Mouse (Mus musculus) kidney, adult 18-20 months (tissue): ENCODE data around the gene Pla2g7.

Source experiments
- DNase-seq: peaks from one replicate; pipeline ENCODE4 v3.0.0; 2021

Pla2g7 gene

DNA sequence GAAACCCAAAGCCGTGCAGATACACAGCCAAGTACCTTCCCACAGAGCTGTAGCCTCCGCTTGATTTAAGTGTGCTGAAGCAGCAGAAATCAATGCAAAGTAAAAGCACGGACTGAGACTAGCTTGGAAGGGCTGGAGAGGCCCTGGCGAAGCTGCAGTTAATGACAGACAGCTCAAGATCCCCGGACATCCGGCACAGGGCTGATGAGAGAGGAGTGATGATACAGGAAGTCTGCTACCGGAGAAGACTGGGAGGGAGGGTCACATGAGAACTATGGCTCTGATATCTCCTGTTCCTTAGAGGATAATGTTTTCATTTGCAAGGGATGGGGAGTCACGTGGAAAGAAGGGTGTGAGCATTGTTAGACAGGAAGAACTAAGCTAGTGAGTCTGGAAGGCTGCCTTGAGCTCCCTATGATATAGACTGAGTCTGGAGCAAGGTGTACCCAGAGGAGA lies 13.1 kb downstream of the Pla2g7 start:
- DNase-seq = peak; percentile 22

DNA sequence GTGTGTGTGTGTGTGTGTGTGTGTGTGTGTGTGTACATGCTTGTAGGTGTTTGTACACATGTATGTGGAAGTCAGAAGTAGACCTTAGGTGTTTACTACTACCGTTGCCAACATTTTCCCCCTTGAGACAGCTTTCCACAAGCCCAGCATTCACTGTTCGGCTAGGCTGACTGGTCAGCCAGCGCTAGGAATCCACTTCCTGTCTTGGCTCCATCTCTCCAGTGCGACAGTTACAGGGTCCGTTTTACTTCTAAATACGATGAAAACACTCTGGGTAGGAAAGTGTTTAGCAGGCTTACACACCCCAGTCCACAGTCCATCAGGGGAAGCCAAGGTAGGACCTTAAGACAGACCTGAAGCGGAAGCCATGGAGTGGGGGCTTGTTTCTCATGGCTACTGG lies 16.9 kb downstream of the Pla2g7 start:
- DNase-seq = no peak

DNA sequence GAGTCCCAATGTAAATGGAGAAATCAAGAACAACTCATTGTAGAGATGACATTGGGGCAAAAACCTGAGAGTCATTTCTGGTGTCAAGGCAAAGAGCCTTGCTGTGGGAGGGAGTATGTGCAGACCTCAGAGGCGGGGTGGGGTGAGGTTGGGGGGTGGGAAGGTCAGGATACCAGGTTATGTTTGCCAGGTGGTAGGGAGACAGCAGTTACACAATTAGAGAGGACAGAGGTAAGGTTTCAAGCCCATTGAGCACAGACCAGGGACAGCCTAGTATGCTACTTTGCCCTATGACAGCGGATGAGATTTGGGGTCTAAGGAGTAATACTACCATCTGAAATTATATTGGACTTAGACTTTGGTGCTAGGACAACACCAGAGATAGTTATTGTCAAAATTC lies 19.4 kb downstream of the Pla2g7 start:
- no peak for DNase-seq

DNA sequence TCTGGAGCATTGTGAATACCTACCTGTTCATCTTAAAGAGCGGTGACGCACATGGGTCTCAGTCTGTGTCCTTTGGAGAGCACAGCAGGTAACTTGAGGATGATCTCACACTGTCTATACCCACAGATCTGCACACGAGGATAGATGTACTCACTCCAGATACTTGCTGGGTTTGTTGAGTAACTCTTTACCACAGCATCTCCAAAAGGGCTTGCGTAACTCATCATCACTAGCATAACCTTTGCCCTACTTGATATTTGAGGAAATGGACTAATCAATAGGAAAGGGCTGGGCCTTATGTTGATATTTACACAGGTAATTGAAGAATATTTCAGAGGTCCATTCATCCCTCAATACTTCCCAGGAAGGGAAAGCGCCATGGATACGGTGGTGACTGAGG lies 21.9 kb downstream of the Pla2g7 start:
- DNase-seq = no peak

DNA sequence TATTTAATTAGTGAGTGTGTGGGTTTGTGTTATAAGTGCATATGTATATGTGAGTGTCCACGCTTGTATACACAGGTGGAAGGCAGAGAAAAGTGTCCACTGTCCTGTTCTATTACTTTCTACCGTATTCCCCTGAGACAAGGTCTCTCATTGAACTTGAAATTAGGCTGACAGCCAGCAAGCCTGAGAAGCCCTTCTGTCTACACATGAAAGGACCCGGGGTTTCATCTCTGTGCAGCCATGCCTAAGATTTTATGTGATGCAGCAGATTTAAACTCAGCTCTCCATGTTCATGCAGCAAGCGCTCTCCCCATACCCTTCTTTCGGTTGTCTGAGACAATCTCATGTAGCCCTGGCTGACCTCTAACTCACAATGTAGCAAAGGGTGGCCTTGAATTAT lies 22.6 kb downstream of the Pla2g7 start:
- DNase-seq = no peak

DNA sequence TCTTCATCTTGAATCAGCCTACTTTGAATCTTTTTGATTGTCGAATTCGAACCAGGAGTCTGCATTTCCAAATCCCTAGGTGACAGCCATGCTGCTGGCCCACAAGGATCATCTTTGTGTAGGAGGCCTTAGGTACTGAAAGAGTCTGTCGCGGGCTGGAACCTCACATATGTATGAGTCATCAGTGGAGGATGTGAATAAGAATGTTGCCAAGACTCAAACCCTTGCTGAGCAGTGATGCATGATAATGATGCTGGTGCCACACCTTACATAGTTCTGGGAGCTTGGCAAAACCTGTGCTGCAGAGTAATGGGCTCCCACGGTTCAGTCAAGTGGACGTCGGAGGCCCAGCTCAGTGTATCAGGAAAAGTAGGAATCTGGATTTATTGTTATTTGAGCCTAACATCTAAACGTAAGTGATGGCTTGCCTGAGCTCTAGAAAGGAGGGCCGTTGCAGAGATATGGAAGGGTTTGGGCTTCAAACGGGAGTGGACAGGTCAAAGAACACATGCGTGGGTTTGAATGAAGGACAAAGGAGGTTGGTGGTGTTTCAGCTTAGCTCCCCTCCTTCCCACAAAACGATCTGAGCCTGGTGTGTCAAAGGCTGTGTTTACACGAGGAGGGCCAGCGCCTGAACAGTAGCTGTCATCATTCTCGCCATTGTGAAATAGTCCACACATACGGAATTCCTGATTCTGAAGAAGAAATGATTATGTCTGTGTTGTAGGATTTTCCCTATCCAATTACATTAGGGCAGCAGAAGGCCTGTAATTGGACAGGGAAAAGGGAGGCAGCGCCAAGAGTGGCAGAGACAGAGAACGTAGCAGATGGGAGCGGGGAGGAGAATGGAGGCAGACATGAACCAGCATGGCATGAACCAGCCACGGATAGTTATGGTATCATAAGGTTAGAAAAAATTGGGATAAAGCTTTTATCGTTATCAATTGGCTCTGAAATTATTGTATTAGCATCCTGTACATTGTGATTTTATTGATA lies 24.7 kb downstream of the Pla2g7 start:
- DNase-seq = no peak

DNA sequence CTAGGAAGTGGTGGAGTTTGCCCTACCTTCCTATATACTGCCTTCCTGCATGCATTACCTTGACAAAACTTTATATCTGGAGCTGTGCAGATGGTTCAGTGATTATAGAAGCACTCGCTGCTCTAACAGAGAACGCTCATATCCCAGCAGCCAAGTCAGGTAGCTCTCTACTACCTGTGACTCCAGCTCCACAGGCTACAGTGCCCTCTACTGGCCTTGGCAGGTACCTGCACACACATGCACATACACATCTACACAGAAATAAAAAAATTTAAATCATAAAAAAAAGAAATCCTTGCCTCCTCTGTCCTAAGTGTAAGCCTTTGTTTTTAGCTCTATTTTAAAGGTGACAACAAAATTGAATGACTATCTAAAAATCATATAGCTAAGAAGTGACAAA lies 29.8 kb downstream of the Pla2g7 start:
- no peak for DNase-seq

DNA sequence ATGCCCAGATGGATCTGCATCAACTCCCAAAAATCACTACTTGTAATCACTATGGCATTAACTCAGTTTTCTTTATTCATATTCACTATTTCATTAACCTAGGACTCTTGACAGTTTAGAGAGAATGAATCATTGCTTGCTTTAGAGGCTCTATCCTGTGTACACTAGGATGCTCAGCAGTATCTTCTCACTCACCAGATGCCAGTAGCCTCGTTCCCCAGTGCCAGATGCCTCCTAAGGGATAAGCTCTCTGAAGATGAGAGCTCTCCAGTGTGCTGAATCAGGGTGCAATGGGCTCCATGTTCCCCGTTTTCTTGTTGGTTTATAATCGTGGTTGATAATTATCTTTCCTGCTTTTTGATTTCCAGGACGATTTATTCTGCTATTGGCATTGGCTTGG lies 30.8 kb downstream of the Pla2g7 start:
- DNase-seq = no peak

DNA sequence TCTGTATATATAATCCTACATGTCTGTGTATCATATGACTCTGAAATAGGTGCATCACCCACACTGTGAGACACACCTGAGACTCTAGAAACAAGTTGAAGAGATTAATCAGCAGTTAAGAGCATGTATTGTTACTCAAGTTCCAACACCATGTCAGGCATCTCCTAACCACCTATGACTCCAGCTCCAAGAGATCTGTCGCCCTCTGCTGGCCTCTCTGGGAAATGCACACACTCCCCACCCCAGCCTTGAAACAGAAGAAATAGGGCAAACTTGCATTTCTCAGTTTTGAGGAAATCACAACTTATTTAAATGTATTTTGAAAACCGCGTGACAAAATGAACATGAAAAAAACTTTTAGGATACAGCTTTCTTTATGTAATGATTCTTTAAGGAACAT lies 38.8 kb downstream of the Pla2g7 start:
- DNase-seq = peak; percentile 83

DNA sequence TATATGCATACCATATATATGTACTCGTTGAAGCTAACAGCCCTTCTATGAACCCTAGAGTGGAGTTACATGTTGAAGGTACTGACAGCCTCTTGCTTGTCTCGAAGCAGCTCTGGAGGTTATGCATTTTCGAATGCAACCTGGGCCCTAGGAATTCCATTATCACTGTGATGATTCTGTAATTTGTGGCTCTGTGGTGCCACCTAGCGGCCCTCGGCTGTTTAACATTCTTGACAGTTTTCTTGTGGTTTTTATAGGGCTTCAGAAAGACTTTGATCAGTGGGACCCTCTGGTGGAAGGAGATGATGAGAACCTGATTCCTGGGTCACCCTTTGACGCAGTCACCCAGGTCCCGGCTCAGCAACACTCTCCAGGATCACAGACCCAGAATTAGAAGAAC lies 43.7 kb downstream of the Pla2g7 start:
- DNase-seq = peak; percentile 63

DNA sequence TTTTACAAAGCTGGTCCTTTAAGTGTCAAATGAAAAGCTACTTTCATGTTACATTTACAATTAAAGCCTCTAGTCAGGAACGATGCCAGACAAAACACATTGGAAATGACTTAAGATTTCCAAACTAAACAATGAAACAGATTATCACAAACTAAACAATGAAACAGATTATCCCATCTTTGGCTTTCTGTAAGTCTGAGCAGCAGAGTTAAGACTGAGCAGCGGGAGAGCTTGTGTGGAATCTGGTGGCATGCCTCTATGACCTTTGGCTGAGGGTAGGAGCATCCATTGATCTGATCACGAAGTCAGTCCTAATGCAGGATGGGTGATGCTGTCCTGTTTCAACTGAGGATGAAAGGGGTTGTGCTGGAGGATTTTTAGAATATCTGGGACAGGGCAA lies 44.3 kb downstream of the Pla2g7 start:
- DNase-seq = no peak

DNA sequence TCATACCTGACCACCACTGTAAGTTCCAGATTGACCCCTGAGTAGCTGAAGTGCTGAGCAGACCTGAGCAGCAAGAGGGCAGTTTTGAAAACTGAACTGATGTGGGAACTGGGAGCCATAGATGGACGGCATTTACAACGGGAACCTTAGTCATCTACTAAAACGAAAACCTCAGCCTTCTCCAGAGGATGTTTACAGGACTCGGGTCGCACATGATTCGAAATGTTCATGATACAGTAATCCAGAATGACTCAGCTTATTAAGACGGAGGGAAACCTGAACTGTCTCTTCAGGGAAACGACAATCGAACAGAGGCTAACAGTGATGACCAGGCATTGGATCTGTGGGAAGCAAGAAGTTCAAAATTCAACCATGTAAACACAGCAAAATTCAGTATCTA lies 51.3 kb downstream of the Pla2g7 start:
- no peak for DNase-seq

DNA sequence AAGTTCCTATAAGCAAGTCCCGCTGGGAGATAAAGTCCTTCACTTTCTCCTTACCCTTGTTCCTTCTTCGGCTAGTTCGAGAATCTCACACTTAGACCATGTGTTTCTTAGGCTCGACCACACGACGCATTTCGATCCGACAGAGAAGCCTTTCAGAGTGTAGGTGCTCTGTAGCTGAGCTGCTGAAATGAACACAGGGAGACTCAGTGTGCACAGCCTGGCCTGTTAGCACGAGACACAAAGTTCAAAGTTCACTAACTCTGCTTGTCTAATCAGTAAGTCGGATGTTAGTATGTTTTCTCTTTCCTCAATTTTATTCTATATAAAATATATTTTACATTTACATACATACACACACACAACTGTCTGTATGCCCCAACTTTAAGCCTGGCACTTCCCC lies 54.2 kb downstream of the Pla2g7 start:
- no peak for DNase-seq

DNA sequence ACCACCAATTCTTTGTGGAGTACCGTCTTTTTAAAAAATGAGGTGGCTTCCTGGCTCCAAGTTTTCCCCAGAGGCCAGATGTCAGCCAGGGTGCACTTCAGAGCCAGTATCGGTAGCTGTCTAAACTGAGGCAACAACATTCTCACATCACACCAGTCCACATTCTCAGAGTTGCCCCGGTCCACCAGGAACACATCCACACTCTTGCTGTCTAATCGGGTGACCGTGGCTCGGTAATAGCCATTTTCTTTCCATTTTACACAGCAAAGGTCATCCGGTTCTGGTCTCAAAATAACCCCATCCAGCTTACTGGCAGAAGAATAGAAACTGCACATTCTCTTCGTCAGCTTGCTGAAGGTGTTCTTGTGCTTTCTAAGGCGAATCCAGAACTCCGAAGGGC lies 60.3 kb downstream of the Pla2g7 start:
- no peak for DNase-seq

DNA sequence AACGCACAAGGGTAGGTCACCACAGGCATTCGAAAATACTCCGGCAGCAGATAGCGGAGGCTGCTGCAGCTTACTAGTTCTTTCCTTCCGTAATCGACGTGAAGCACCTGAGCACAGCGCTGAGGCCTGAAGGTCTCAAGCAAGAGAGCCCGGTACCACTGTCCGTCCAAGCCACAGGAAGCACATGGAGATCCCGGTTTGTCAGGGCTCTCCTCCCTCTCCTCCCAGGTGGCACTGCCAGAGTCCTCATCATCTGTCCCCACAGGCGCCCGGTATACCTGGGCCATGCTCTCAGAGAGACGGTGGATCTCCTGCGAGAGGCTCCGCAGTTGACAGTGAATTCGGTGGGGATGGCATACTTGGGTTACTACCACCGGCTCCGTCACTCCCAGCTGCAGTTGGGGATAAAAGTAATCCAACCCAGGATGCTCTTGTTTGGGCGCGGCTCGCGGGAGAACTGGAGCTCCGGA lies 61.2 kb downstream of the Pla2g7 start:
- DNase-seq = no peak

DNA sequence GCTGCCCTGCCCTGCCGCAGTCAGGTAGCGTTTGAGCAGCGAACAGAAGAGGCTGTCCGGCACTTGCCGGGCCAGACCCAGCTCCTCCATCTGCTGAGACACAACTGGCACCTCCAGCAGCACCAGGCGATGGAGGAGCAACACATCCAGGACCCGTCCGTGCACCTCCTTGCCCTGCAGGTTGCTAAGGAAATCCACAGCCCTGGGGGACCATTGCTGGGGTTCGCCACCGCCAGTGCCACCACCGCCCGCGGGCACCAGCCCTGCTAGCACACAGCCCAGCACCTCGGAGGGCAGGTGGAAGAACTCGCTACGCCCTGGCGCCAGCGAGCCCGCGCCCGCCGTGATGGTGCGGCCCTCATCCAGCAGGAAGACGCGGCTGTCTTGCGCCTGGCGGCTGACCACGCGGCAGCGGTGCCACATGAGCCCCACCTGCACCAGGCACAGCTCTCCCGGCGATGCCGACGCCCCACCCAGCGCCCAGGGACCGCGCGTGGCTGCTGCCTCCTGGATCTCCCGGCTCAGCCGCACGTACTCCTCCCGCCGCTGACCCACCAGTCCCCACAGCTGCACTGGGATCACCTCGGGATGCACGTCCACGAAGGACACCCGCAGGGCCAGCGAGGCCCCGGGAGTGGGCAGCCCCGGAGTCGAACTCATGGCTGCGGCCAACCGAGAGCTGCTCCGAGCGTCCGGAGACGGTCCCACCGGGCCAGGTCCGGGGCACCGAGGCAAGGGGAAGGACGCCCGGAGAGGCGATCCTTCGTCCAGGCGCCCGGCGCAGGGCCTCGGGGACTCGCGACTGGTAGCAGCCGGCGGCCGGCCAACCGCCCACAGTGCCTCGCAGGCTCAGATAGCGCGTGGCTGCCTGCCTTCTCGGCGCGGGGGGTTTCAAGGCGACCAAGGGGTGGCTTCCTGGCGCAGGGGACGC lies 61.9 kb downstream of the Pla2g7 start, which contains the start of gene Tdrd6:
Tdrd6 (minus strand) TSS at position 804 of the 931 bp plus-strand sequence.
- DNase-seq = no peak

DNA sequence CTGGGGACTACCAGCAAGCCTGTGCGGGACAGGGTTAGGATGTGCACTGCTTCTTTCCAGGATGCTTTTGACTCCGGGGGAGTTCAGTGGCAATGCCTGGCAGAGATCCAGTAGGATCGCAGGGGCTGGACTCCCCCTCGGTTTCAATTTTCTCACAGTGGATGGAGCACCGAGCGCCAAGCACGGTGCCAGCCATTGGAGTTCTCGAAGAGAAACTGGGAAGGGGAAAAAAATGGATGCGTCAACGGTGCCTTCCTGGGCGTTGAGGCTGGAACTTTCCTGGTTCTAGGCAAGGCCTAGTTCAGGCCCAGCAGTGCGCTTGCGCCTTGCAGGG lies 62.5 kb downstream of the Pla2g7 start:
- no peak for DNase-seq

DNA sequence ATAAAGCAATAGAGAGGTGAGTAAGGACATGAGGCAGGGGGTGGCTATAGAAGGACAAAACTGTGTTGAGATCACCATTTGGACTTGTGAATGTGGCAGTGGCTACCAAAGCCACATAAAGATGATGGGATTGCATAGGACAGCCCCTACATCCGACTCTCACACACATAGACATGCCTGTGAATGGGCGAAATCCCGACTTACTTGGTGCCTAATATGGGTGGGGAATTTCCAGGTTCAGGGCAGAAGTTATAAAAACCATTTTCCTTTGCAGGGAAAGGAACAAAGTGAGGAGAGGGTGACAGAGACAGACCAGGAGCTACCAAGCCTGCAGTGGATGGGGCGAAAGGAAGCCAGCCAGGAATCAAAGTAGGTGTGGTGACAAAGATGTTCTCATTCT lies 69.2 kb downstream of the Pla2g7 start:
- no peak for DNase-seq

DNA sequence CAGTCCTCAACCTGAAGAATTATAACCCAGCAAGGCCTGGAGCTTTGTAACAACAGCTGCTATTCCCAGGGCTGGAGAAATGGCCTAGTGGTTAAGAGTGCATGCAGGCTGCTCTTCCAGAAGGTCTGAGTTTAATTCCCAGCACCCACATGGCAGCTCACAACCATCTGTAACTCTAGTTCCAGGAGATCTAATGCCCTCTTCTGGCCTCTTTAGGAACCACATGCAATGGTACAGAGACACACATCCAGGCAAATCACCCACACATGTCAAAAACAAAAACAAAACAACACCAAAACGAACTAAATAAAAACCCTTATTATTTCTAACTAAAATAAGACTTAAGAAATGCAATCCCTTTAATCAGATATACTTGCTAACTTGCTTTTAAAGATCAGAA lies 72.9 kb downstream of the Pla2g7 start:
- no peak for DNase-seq

DNA sequence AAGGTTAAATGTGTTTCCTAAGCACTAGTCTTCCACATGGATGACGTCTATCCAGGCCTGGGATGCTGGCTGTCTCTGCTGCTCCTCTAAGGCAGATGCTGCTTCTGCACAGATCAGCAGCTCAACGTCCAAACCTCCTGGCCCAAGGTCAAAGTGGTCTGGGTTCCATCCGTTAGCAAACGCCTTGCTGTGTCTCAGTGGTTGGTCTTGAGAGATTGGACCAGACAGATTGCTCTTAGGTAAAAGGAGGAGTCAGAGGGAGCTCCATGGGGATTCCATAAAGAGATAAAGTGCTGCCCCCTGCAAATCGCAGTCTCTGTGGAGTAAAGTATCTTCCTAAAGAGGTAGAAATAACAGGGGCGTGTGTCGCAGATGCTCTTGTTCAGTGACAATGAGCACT lies 75.3 kb downstream of the Pla2g7 start:
- DNase-seq = no peak

DNA sequence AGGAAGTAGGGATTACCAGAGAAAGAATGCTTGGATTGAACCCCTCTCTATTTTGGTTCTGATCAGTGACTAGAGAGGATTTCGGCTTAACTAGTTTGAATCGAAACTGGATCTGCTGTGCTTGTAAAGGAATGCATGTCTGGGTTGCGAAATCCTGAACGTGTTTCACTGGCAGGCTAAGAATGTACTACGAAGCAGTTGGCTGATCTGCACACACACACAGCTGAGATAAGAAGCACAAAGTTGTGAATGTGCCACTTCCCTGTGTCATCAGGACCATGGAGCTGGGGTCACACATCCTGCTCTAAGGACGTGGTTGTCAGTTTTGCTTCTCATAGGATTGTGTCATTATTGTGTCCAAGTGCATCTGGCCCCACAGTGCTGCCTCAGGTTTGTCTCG lies 76.5 kb downstream of the Pla2g7 start:
- no peak for DNase-seq

DNA sequence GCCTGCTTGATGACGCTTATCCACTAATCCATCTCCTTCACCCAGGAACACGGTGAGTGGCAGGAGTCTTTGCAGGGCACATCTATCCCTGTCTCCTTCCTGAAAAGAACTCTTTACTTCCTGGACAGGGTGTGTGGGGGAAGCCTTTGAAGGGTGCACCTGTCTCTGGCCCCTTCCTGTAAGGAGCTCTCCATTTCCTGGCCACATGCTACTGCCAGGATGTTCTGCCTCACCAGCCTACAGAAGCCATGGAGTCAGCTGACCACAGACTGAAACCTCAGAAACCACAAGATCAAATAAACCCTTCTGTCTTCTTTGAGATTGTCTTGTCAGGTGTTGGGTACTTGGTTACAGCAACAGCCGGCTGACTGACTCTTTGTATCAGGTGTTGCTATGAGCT lies 77.2 kb downstream of the Pla2g7 start:
- no peak for DNase-seq

DNA sequence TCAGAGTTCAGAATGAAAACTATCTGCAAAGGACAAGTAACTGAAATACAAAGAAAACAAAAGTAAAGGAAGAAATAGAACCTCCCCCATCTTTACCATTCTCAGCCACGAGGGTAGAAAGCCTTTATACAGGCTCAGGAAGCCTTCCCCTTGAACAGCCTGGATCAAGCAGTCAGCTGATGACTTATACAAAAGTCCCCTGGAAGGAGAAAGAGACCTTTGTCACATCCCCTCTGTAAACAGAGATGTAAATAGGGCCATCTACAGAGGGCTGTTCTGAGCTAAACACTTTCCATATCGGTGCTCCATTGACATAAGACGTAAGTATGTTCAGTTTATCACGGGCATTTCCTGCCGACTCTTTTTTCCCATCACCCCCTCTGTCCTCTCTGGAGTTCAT lies 79.0 kb downstream of the Pla2g7 start:
- DNase-seq = no peak
